Mouse (Mus musculus): ENCODE measurements around the gene Slc12a3. TPM values are rescaled to one million over a fixed set of nuclear protein-coding genes. Genes with fewer than 3 reads are reported as not detected.

Gene Slc12a3
- polyA plus RNA-seq, 1 experiment from 2014 or later = 0.29 TPM

- no peak overlapping the region for H3K4me2 ChIP-seq (ENCODE audit: low read depth, low read length)
- no peaks in the 10 kb centered on the region for H3K4me1 ChIP-seq (ENCODE audit: control insufficient read depth, insufficient read depth, low read length)
- H3K9me3 ChIP-seq (ENCODE audit: control insufficient read depth, low read length) = no peaks in the 10 kb centered on the region
- 93% methylated on average over 2 of the region's 2 CpGs for WGBS
- DNase-seq (ENCODE audit: low spot score) (no peak), ATAC-seq (ENCODE audit: low read depth) (no peak)
- H3K27ac ChIP-seq (replicated peaks; ENCODE audit: low read depth, low read length) = no peak overlapping the region
- no peak overlapping the region for H3K9ac ChIP-seq (ENCODE audit: low read depth, low read length)
- H3K4me3 ChIP-seq (ENCODE audit: low read depth, low read length) = no peak overlapping the region
- peaks cover 5% of the 10 kb centered on the region; the same call in 1 of the 2 replicates for H3K36me3 ChIP-seq (ENCODE audit: control insufficient read depth, insufficient read depth, low read length)
- no peaks in the 10 kb centered on the region for H3K27me3 ChIP-seq (replicated peaks; ENCODE audit: control insufficient read depth, insufficient read depth, low read length)
Observed at GRCm38 (mm10) chr8:94320036-94320435, 9.0 kb upstream of the Slc12a3 start.

- H3K4me3 ChIP-seq (ENCODE audit: low read depth, low read length) = no peak overlapping the region
- H3K27me3 ChIP-seq (replicated peaks; ENCODE audit: control insufficient read depth, insufficient read depth, low read length) = no peaks in the 10 kb centered on the region
- H3K9me3 ChIP-seq (ENCODE audit: control insufficient read depth, low read length) = no peaks in the 10 kb centered on the region
- peak; percentile 80 for ATAC-seq (ENCODE audit: low read depth)
- H3K4me2 ChIP-seq (ENCODE audit: low read depth, low read length) = no peak overlapping the region
- no peak overlapping the region for H3K9ac ChIP-seq (ENCODE audit: low read depth, low read length)
- peak; percentile 83 for DNase-seq (ENCODE audit: low spot score)
- H3K4me1 ChIP-seq (ENCODE audit: control insufficient read depth, insufficient read depth, low read length) = no peaks in the 10 kb centered on the region
- no peaks in the 10 kb centered on the region for H3K36me3 ChIP-seq (ENCODE audit: control insufficient read depth, insufficient read depth, low read length)
- WGBS = 30% methylated on average over 4 of the region's 4 CpGs
- H3K27ac ChIP-seq (replicated peaks; ENCODE audit: low read depth, low read length) = 0 out of 2 replicates have a peak overlapping the region, but pooled peaks have one; percentile 33
Observed at GRCm38 (mm10) chr8:94322083-94322482, 6.9 kb upstream of the Slc12a3 start.

GRCm38 (mm10) chr8:94323041-94323440 is 6.0 kb upstream of the Slc12a3 start:
- no peaks in the 10 kb centered on the region for H3K36me3 ChIP-seq (ENCODE audit: control insufficient read depth, insufficient read depth, low read length)
- no peak overlapping the region for H3K4me2 ChIP-seq (ENCODE audit: low read depth, low read length)
- no peak overlapping the region for H3K9ac ChIP-seq (ENCODE audit: low read depth, low read length)
- 71% methylated on average over 6 of the region's 6 CpGs for WGBS
- H3K9me3 ChIP-seq (ENCODE audit: control insufficient read depth, low read length) = no peaks in the 10 kb centered on the region
- no peak overlapping the region for H3K27ac ChIP-seq (replicated peaks; ENCODE audit: low read depth, low read length)
- H3K27me3 ChIP-seq (replicated peaks; ENCODE audit: control insufficient read depth, insufficient read depth, low read length) = no peaks in the 10 kb centered on the region
- DNase-seq (ENCODE audit: low spot score) = peak; percentile 8
- H3K4me3 ChIP-seq (ENCODE audit: low read depth, low read length) = no peak overlapping the region
- H3K4me1 ChIP-seq (ENCODE audit: control insufficient read depth, insufficient read depth, low read length) = no peaks in the 10 kb centered on the region
- ATAC-seq (ENCODE audit: low read depth) = no peak

- H3K4me2 ChIP-seq (ENCODE audit: low read depth, low read length) = no peak overlapping the region
- ATAC-seq (ENCODE audit: low read depth) (no peak), DNase-seq (ENCODE audit: low spot score) (no peak)
- H3K9me3 ChIP-seq (ENCODE audit: control insufficient read depth, low read length) = no peaks in the 10 kb centered on the region
- no peaks in the 10 kb centered on the region for H3K36me3 ChIP-seq (ENCODE audit: control insufficient read depth, insufficient read depth, low read length)
- 46% methylated on average over 10 of the region's 12 CpGs for WGBS
- H3K9ac ChIP-seq (ENCODE audit: low read depth, low read length) = no peak overlapping the region
- H3K4me3 ChIP-seq (ENCODE audit: low read depth, low read length) = no peak overlapping the region
- no peak overlapping the region for H3K27ac ChIP-seq (replicated peaks; ENCODE audit: low read depth, low read length)
- H3K27me3 ChIP-seq (replicated peaks; ENCODE audit: control insufficient read depth, insufficient read depth, low read length) = no peaks in the 10 kb centered on the region
- H3K4me1 ChIP-seq (ENCODE audit: control insufficient read depth, insufficient read depth, low read length) = no peaks in the 10 kb centered on the region
Observed at GRCm38 (mm10) chr8:94324071-94324470, 4.9 kb upstream of the Slc12a3 start.

GRCm38 (mm10) chr8:94326016-94326415 is 3.0 kb upstream of the Slc12a3 start:
- WGBS = 58% methylated on average over 4 of the region's 4 CpGs

GRCm38 (mm10) chr8:94330733-94331132 is 1.7 kb downstream of the Slc12a3 start:
- ATAC-seq (ENCODE audit: low read depth) = peak; percentile 56
- WGBS = 28% methylated on average over 4 of the region's 4 CpGs
- H3K9me3 ChIP-seq (ENCODE audit: control insufficient read depth, low read length) = no peaks in the 10 kb centered on the region

More at GRCm38 (mm10) chr8:94326016-94326415, 3.0 kb upstream of the Slc12a3 start:
- no peaks in the 10 kb centered on the region for H3K4me1 ChIP-seq (ENCODE audit: control insufficient read depth, insufficient read depth, low read length)
- DNase-seq (ENCODE audit: low spot score) = no peak
- no peak for ATAC-seq (ENCODE audit: low read depth)
- H3K9me3 ChIP-seq (ENCODE audit: control insufficient read depth, low read length) = no peaks in the 10 kb centered on the region
- H3K36me3 ChIP-seq (ENCODE audit: control insufficient read depth, insufficient read depth, low read length) = no peaks in the 10 kb centered on the region
- H3K4me3 ChIP-seq (ENCODE audit: low read depth, low read length) = no peak overlapping the region
- H3K27me3 ChIP-seq (replicated peaks; ENCODE audit: control insufficient read depth, insufficient read depth, low read length) = no peaks in the 10 kb centered on the region
- no peak overlapping the region for H3K27ac ChIP-seq (replicated peaks; ENCODE audit: low read depth, low read length)
- no peak overlapping the region for H3K4me2 ChIP-seq (ENCODE audit: low read depth, low read length)
- no peak overlapping the region for H3K9ac ChIP-seq (ENCODE audit: low read depth, low read length)

GRCm38 (mm10) chr8:94333345-94333744 is 4.3 kb downstream of the Slc12a3 start:
- DNase-seq (ENCODE audit: low spot score) = no peak
- Histone ChIP-seq H3K4me1 (ENCODE audit: control insufficient read depth, insufficient read depth, low read length) (no peaks in the 10 kb centered on the region), H3K9ac (ENCODE audit: low read depth, low read length) (no peak overlapping the region), H3K27ac (replicated peaks; ENCODE audit: low read depth, low read length) (no peak overlapping the region), H3K27me3 (replicated peaks; ENCODE audit: control insufficient read depth, insufficient read depth, low read length) (no peaks in the 10 kb centered on the region), H3K4me2 (ENCODE audit: low read depth, low read length) (no peak overlapping the region), H3K9me3 (ENCODE audit: control insufficient read depth, low read length) (no peaks in the 10 kb centered on the region), H3K4me3 (ENCODE audit: low read depth, low read length) (no peak overlapping the region), H3K36me3 (ENCODE audit: control insufficient read depth, insufficient read depth, low read length) (no peaks in the 10 kb centered on the region)
- ATAC-seq (ENCODE audit: low read depth) = no peak
- 58% methylated on average over 5 of the region's 5 CpGs for WGBS

More at GRCm38 (mm10) chr8:94330733-94331132, 1.7 kb downstream of the Slc12a3 start:
- no peaks in the 10 kb centered on the region for H3K27me3 ChIP-seq (replicated peaks; ENCODE audit: control insufficient read depth, insufficient read depth, low read length)
- no peak overlapping the region for H3K27ac ChIP-seq (replicated peaks; ENCODE audit: low read depth, low read length)
- no peaks in the 10 kb centered on the region for H3K36me3 ChIP-seq (ENCODE audit: control insufficient read depth, insufficient read depth, low read length)
- H3K4me3 ChIP-seq (ENCODE audit: low read depth, low read length) = no peak overlapping the region
- H3K4me2 ChIP-seq (ENCODE audit: low read depth, low read length) = no peak overlapping the region
- no peak overlapping the region for H3K9ac ChIP-seq (ENCODE audit: low read depth, low read length)
- H3K4me1 ChIP-seq (ENCODE audit: control insufficient read depth, insufficient read depth, low read length) = no peaks in the 10 kb centered on the region
- peak; percentile 85 for DNase-seq (ENCODE audit: low spot score)

- Histone ChIP-seq H3K9me3 (ENCODE audit: control insufficient read depth, low read length) (no peaks in the 10 kb centered on the region), H3K4me1 (ENCODE audit: control insufficient read depth, insufficient read depth, low read length) (no peaks in the 10 kb centered on the region), H3K27me3 (replicated peaks; ENCODE audit: control insufficient read depth, insufficient read depth, low read length) (no peaks in the 10 kb centered on the region), H3K4me3 (ENCODE audit: low read depth, low read length) (no peak overlapping the region), H3K36me3 (ENCODE audit: control insufficient read depth, insufficient read depth, low read length) (no peaks in the 10 kb centered on the region), H3K27ac (replicated peaks; ENCODE audit: low read depth, low read length) (no peak overlapping the region), H3K4me2 (ENCODE audit: low read depth, low read length) (no peak overlapping the region), H3K9ac (ENCODE audit: low read depth, low read length) (no peak overlapping the region)
- ATAC-seq (ENCODE audit: low read depth) (no peak), DNase-seq (ENCODE audit: low spot score) (no peak)
- WGBS = 73% methylated on average over 8 of the region's 8 CpGs
Observed at GRCm38 (mm10) chr8:94337559-94337958, 8.6 kb downstream of the Slc12a3 start.

GRCm38 (mm10) chr8:94340796-94341195 is 11.8 kb downstream of the Slc12a3 start:
- no peak for ATAC-seq (ENCODE audit: low read depth)
- 92% methylated on average over 7 of the region's 7 CpGs for WGBS
- Histone ChIP-seq H3K27me3 (replicated peaks; ENCODE audit: control insufficient read depth, insufficient read depth, low read length) (no peaks in the 10 kb centered on the region), H3K4me3 (ENCODE audit: low read depth, low read length) (no peak overlapping the region), H3K9ac (ENCODE audit: low read depth, low read length) (no peak overlapping the region), H3K4me2 (ENCODE audit: low read depth, low read length) (no peak overlapping the region), H3K9me3 (ENCODE audit: control insufficient read depth, low read length) (no peaks in the 10 kb centered on the region), H3K36me3 (ENCODE audit: control insufficient read depth, insufficient read depth, low read length) (no peaks in the 10 kb centered on the region), H3K4me1 (ENCODE audit: control insufficient read depth, insufficient read depth, low read length) (no peaks in the 10 kb centered on the region), H3K27ac (replicated peaks; ENCODE audit: low read depth, low read length) (no peak overlapping the region)
- DNase-seq (ENCODE audit: low spot score) = no peak

Measured in embryonic facial prominence, embryonic 14.5 days (tissue).